Mouse (Mus musculus) CH12F3 (cell line): ENCODE results near the gene Crtc1.

Experiments used
- in situ Hi-C: fragments of 300-500 bp; cut with MboI; formaldehyde crosslinking; loops from 2 replicates; pipeline ENCODE4 v1.14.3; 2020; ENCODE audit warnings: low sequenced_read_pairs

Gene Crtc1

GRCm38 (mm10) chr8:70426300-70426907 lies 13.0 kb downstream of the Crtc1 start:
- in situ Hi-C loops = no loop called here

- in situ Hi-C loops = no loop called here
Measured at GRCm38 (mm10) chr8:70422722-70423121, 16.7 kb downstream of the Crtc1 start.

GRCm38 (mm10) chr8:70421349-70422104 lies 17.9 kb downstream of the Crtc1 start:
- in situ Hi-C loops = no loop called here

GRCm38 (mm10) chr8:70419879-70420643 lies 19.3 kb downstream of the Crtc1 start:
- in situ Hi-C loops = loop anchor here (10.0 kb wide), 1 partner anchor 85 kb away; the partner anchor contains the start of gene Rex1bd

GRCm38 (mm10) chr8:70418954-70419353 lies 20.4 kb downstream of the Crtc1 start:
- in situ Hi-C loops = loop anchor here (10.0 kb wide), 1 partner anchor 86 kb away; the partner anchor contains the start of gene Rex1bd

GRCm38 (mm10) chr8:70417914-70418313 lies 21.5 kb downstream of the Crtc1 start:
- in situ Hi-C loops = loop anchor here (10.0 kb wide), 1 partner anchor 87 kb away; the partner anchor contains the start of gene Rex1bd

- in situ Hi-C loops = loop anchor here (10.0 kb wide), 1 partner anchor 88 kb away; the partner anchor contains the start of gene Rex1bd
Measured at GRCm38 (mm10) chr8:70416941-70417340, 22.4 kb downstream of the Crtc1 start.

- in situ Hi-C loops = loop anchor here (10.0 kb wide), 1 partner anchor 89 kb away; the partner anchor contains the start of gene Rex1bd
Measured at GRCm38 (mm10) chr8:70415540-70416451, 23.6 kb downstream of the Crtc1 start.

- in situ Hi-C loops = loop anchor here (10.0 kb wide), 1 partner anchor 90 kb away; the partner anchor contains the start of gene Rex1bd
Measured at GRCm38 (mm10) chr8:70414310-70414946, 25.0 kb downstream of the Crtc1 start.

GRCm38 (mm10) chr8:70410281-70410680 lies 29.1 kb downstream of the Crtc1 start:
- in situ Hi-C loops = loop anchor here (10.0 kb wide), 1 partner anchor 95 kb away; the partner anchor contains the start of gene Rex1bd

- in situ Hi-C loops = no loop called here
Measured at GRCm38 (mm10) chr8:70409455-70409871, 29.9 kb downstream of the Crtc1 start.

- in situ Hi-C loops = no loop called here
Measured at GRCm38 (mm10) chr8:70409019-70409418, 30.4 kb downstream of the Crtc1 start.

GRCm38 (mm10) chr8:70408301-70408700 lies 31.1 kb downstream of the Crtc1 start:
- in situ Hi-C loops = no loop called here

GRCm38 (mm10) chr8:70406427-70407069 lies 32.8 kb downstream of the Crtc1 start:
- in situ Hi-C loops = no loop called here

GRCm38 (mm10) chr8:70405189-70405588 lies 34.2 kb downstream of the Crtc1 start:
- in situ Hi-C loops = no loop called here

GRCm38 (mm10) chr8:70404212-70404611 lies 35.2 kb downstream of the Crtc1 start:
- in situ Hi-C loops = no loop called here

GRCm38 (mm10) chr8:70397611-70398563 lies 41.5 kb downstream of the Crtc1 start:
- in situ Hi-C loops = no loop called here

- in situ Hi-C loops = no loop called here
Measured at GRCm38 (mm10) chr8:70396184-70396583, 43.2 kb downstream of the Crtc1 start.
